Mouse (Mus musculus) liver, postnatal 0 days (tissue): Measurements from ENCODE around the gene Prox2.

ENCODE experiments used
- CTCF ChIP-seq: sonication (generic); IDR thresholded peaks from 2 replicates; pipeline ENCODE4 v1.5.1; 2016; ENCODE audit warnings: antibody characterized with exemption, low read depth
- EP300 ChIP-seq: IDR thresholded peaks from 2 replicates; pipeline ENCODE4 v1.6.1; 2016; ENCODE audit warnings: antibody characterized with exemption, low read depth, mild to moderate bottlenecking

- TF ChIP-seq EP300 (peak; percentile 56; the same call in 1 of the 2 replicates), CTCF (no peak)
Measured at GRCm38 (mm10) chr12:85110698-85111592, at the start of gene Prox2, which contains the start of gene Dlst.
